Mouse (Mus musculus): Measurements from ENCODE around the gene Olfr951. TPM values are rescaled to one million over a fixed set of nuclear protein-coding genes. Genes with fewer than 3 reads are reported as not detected.

The Olfr951 gene
- polyA plus RNA-seq (2015; fragmentation: Nextera tagmentation; extraction: Ambion mirVana), result not detected in 2 replicates

- no peak within 1 kb of the TSS for H3K4me2 ChIP-seq
Measured at GRCm38 (mm10) chr9:39387110-39387509, at the start of gene Olfr951. Olfr951 (plus strand) TSS chr9:39387410.

GRCm38 (mm10) chr9:39427048-39427447 lies 39.8 kb downstream of the Olfr951 start, which contains the start of gene Olfr952:
Olfr952 (minus strand) TSS chr9:39427148.
- no peaks in the 10 kb centered on the region for H3K36me3 ChIP-seq

More at GRCm38 (mm10) chr9:39387110-39387509, at the start of gene Olfr951:
- no peaks in the 10 kb centered on the region for H3K27me3 ChIP-seq (replicated peaks)
- H3K9ac ChIP-seq, result no peak within 1 kb of the TSS
- ATAC-seq (ENCODE audit: extremely low read depth, insufficient number of reproducible peaks, low FRiP score, low TSS enrichment), result no peak
- no peak within 1 kb of the TSS for H3K27ac ChIP-seq (replicated peaks)
- WGBS, result 81% methylated on average over 2 of the region's 2 CpGs
- H3K4me3 ChIP-seq, result no peak within 1 kb of the TSS
- no peaks in the 10 kb centered on the region for H3K9me3 ChIP-seq
- no peaks in the 10 kb centered on the region for H3K4me1 ChIP-seq
- no peaks in the 10 kb centered on the region for H3K36me3 ChIP-seq

More at GRCm38 (mm10) chr9:39427048-39427447, 39.8 kb downstream of the Olfr951 start, which contains the start of gene Olfr952:
- no peak within 1 kb of the TSS for H3K27ac ChIP-seq (replicated peaks)
- no peaks in the 10 kb centered on the region for H3K27me3 ChIP-seq (replicated peaks)
- no peak for ATAC-seq (ENCODE audit: extremely low read depth, insufficient number of reproducible peaks, low FRiP score, low TSS enrichment)
- H3K9ac ChIP-seq, result no peak within 1 kb of the TSS
- no peak within 1 kb of the TSS for H3K4me2 ChIP-seq
- no peaks in the 10 kb centered on the region for H3K9me3 ChIP-seq
- no peaks in the 10 kb centered on the region for H3K4me1 ChIP-seq
- H3K4me3 ChIP-seq, result no peak within 1 kb of the TSS

Other genes starting within 250 kb of the Olfr951 start
- not detected in 2 replicates for gene Olfr943, start 221.1 kb upstream of the Olfr951 start, polyA plus RNA-seq (2015; fragmentation: Nextera tagmentation; extraction: Ambion mirVana)
- not detected in 2 replicates for gene Olfr944, start 185.5 kb upstream of the Olfr951 start, polyA plus RNA-seq (2015; fragmentation: Nextera tagmentation; extraction: Ambion mirVana)
- gene Olfr1537, start 137.4 kb upstream of the Olfr951 start, polyA plus RNA-seq (2015; fragmentation: Nextera tagmentation; extraction: Ambion mirVana), result not detected in 2 replicates
- not detected in 2 replicates for gene Olfr945, start 110.6 kb upstream of the Olfr951 start, polyA plus RNA-seq (2015; fragmentation: Nextera tagmentation; extraction: Ambion mirVana)
- gene Olfr948, start 61.4 kb upstream of the Olfr951 start, polyA plus RNA-seq (2015; fragmentation: Nextera tagmentation; extraction: Ambion mirVana), result not detected in 2 replicates
- not detected in 2 replicates for gene Olfr952, start 39.7 kb downstream of the Olfr951 start, polyA plus RNA-seq (2015; fragmentation: Nextera tagmentation; extraction: Ambion mirVana)
- gene Olfr954, start 69.3 kb downstream of the Olfr951 start, polyA plus RNA-seq (2015; fragmentation: Nextera tagmentation; extraction: Ambion mirVana), result not detected in 2 replicates
- gene Olfr955, start 84.5 kb downstream of the Olfr951 start, polyA plus RNA-seq (2015; fragmentation: Nextera tagmentation; extraction: Ambion mirVana), result not detected in 2 replicates
- not detected in 2 replicates for gene Olfr44, start 106.6 kb downstream of the Olfr951 start, polyA plus RNA-seq (2015; fragmentation: Nextera tagmentation; extraction: Ambion mirVana)
- not detected in 2 replicates for gene Olfr957, start 128.4 kb downstream of the Olfr951 start, polyA plus RNA-seq (2015; fragmentation: Nextera tagmentation; extraction: Ambion mirVana)
- not detected in 2 replicates for gene Olfr958, start 166.6 kb downstream of the Olfr951 start, polyA plus RNA-seq (2015; fragmentation: Nextera tagmentation; extraction: Ambion mirVana)
- not detected in 2 replicates for gene Olfr959, start 188.2 kb downstream of the Olfr951 start, polyA plus RNA-seq (2015; fragmentation: Nextera tagmentation; extraction: Ambion mirVana)
- 10.3 and 10.8 TPM in 2 replicates for gene AW551984, start 217.0 kb downstream of the Olfr951 start, polyA plus RNA-seq (2015; fragmentation: Nextera tagmentation; extraction: Ambion mirVana)
- gene Olfr148, start 223.2 kb downstream of the Olfr951 start, polyA plus RNA-seq (2015; fragmentation: Nextera tagmentation; extraction: Ambion mirVana), result not detected in 2 replicates
- not detected in 2 replicates for gene Olfr960, start 234.0 kb downstream of the Olfr951 start, polyA plus RNA-seq (2015; fragmentation: Nextera tagmentation; extraction: Ambion mirVana)

Data from heart, embryonic 13.5 days (tissue).